Mouse (Mus musculus) heart, postnatal 25 days (tissue): ENCODE results near the gene Prss43. TPM values are rescaled to one million over a fixed set of nuclear protein-coding genes. Genes with fewer than 3 reads are reported as not detected.

Experiments used
- DNase-seq: peaks from one replicate; pipeline ENCODE4 v3.0.0; 2022; ENCODE audit warnings: low spot score
- intact Hi-C: fragments of 180-260 bp; cut with DNase I; formaldehyde crosslinking; loops from one replicate; pipeline ENCODE4 v1.15.1; 2025
- total RNA-seq, 2 experiments: library from RNA; stranded (reverse); gene quantifications; 2 replicates each; pipeline ENCODE4 v1.2.3; 2021

Gene Prss43
- total RNA-seq, 2 experiments from 2014 or later: not detected

GRCm38 (mm10) chr9:110834961-110835360 is 8.5 kb downstream of the Prss43 start:
- intact Hi-C loops: no loop called here
- DNase-seq: no peak

GRCm38 (mm10) chr9:110836112-110836511 is 9.6 kb downstream of the Prss43 start:
- DNase-seq: peak; percentile 16
- intact Hi-C loops: no loop called here

- no peak for DNase-seq
- intact Hi-C loops: no loop called here
Observed at GRCm38 (mm10) chr9:110840905-110841304, 14.4 kb downstream of the Prss43 start.

- intact Hi-C loops: no loop called here
Observed at GRCm38 (mm10) chr9:110841438-110841837, 14.9 kb downstream of the Prss43 start.

GRCm38 (mm10) chr9:110844206-110844605 is 17.7 kb downstream of the Prss43 start, which contains the start of gene Prss46:
Prss46 (plus strand) TSS chr9:110844506.
- no peak for DNase-seq
- intact Hi-C loops: no loop called here

More at GRCm38 (mm10) chr9:110841438-110841837, 14.9 kb downstream of the Prss43 start:
- DNase-seq: no peak

GRCm38 (mm10) chr9:110849162-110849561 is 22.7 kb downstream of the Prss43 start:
- intact Hi-C loops: no loop called here
- DNase-seq: no peak

- DNase-seq: no peak
- intact Hi-C loops: no loop called here
Observed at GRCm38 (mm10) chr9:110855903-110856302, 29.4 kb downstream of the Prss43 start.

GRCm38 (mm10) chr9:110856920-110857319 is 30.4 kb downstream of the Prss43 start:
- intact Hi-C loops: no loop called here
- no peak for DNase-seq

GRCm38 (mm10) chr9:110857781-110858472 is 31.4 kb downstream of the Prss43 start, which contains the start of gene Prss50:
Prss50 (plus strand) TSS chr9:110857967.
- no peak for DNase-seq
- intact Hi-C loops: no loop called here

GRCm38 (mm10) chr9:110858523-110858922 is 32.0 kb downstream of the Prss43 start:
- DNase-seq: no peak
- intact Hi-C loops: no loop called here

- intact Hi-C loops: no loop called here
- no peak for DNase-seq
Observed at GRCm38 (mm10) chr9:110858967-110859596, 32.6 kb downstream of the Prss43 start.

GRCm38 (mm10) chr9:110871030-110871429 is 44.5 kb downstream of the Prss43 start:
- no peak for DNase-seq
- intact Hi-C loops: loop anchor here (2.0 to 10.0 kb wide), 3 partner anchors 88 to 226 kb away; no protein-coding TSS in a partner anchor

GRCm38 (mm10) chr9:110873681-110874659 is 47.5 kb downstream of the Prss43 start:
- no peak for DNase-seq
- intact Hi-C loops: loop anchor here (10.0 kb wide), 1 partner anchor 229 kb away; no protein-coding TSS in a partner anchor

GRCm38 (mm10) chr9:110874660-110875191 is 48.2 kb downstream of the Prss43 start:
- DNase-seq: no peak
- intact Hi-C loops: loop anchor here (5.0 to 10.0 kb wide), 2 partner anchors 68 to 230 kb away; no protein-coding TSS in a partner anchor

GRCm38 (mm10) chr9:110875288-110875695 is 48.8 kb downstream of the Prss43 start:
- DNase-seq: no peak
- intact Hi-C loops: loop anchor here (5.0 to 10.0 kb wide), 2 partner anchors 67 to 230 kb away; no protein-coding TSS in a partner anchor

- DNase-seq: no peak
- intact Hi-C loops: loop anchor here (5.0 to 10.0 kb wide), 2 partner anchors 65 to 233 kb away; no protein-coding TSS in a partner anchor
Observed at GRCm38 (mm10) chr9:110877353-110877752, 50.9 kb downstream of the Prss43 start.

GRCm38 (mm10) chr9:110877888-110878287 is 51.4 kb downstream of the Prss43 start:
- peak; percentile 68 for DNase-seq
- intact Hi-C loops: loop anchor here (5.0 to 10.0 kb wide), 2 partner anchors 64 to 233 kb away; no protein-coding TSS in a partner anchor

- no peak for DNase-seq
- intact Hi-C loops: loop anchor here (5.0 to 10.0 kb wide), 2 partner anchors 63 to 235 kb away; no protein-coding TSS in a partner anchor
Observed at GRCm38 (mm10) chr9:110879191-110879920, 52.9 kb downstream of the Prss43 start, which contains the start of gene Als2cl. Als2cl (plus strand) TSS chr9:110879870.
